Mouse (Mus musculus) hindbrain, embryonic 11.5 days (tissue): Measurements from ENCODE around the gene Elf1. TPM values are rescaled to one million over a fixed set of nuclear protein-coding genes. Genes with fewer than 3 reads are reported as not detected.

ENCODE experiments used
- ATAC-seq: fragments of 200-750 bp; cut with Nextera tagmentation; 2 replicates; pipeline ENCODE4 v1.8.0; 2017; ENCODE audit warnings: mild to moderate bottlenecking, moderate TSS enrichment, moderate library complexity; ENCODE audit not compliant: low FRiP score
- DNase-seq: peaks from one replicate; pipeline ENCODE4 v3.0.0-alpha.2; 2015; ENCODE audit warnings: low spot score
- H3K27ac ChIP-seq: fragments of 300-500 bp; sonication (generic); 2 replicates; pipeline ENCODE4 v1.5.1; 2014; ENCODE audit warnings: mild to moderate bottlenecking, low read depth, low read length
- H3K27me3 ChIP-seq: fragments of 300-500 bp; sonication (generic); 2 replicates; pipeline ENCODE4 v1.6.1; 2014; ENCODE audit warnings: mild to moderate bottlenecking, low read length, moderate library complexity, mixed read lengths; ENCODE audit not compliant: control insufficient read depth, insufficient read depth
- H3K36me3 ChIP-seq: fragments of 300-500 bp; sonication (generic); 2 replicates; pipeline ENCODE4 v1.6.1; 2014; ENCODE audit warnings: mild to moderate bottlenecking, low read length, moderate library complexity, mixed read lengths; ENCODE audit not compliant: control insufficient read depth, insufficient read depth
- H3K4me1 ChIP-seq: fragments of 300-500 bp; sonication (generic); replicated peaks from 2 replicates; pipeline ENCODE4 v1.6.1; 2014; ENCODE audit warnings: low read length, mixed read lengths; ENCODE audit not compliant: control insufficient read depth, insufficient read depth
- H3K4me2 ChIP-seq: fragments of 300-500 bp; sonication (generic); replicated peaks from 2 replicates; pipeline ENCODE4 v1.6.1; 2014; ENCODE audit warnings: mild to moderate bottlenecking, low read depth, low read length
- H3K4me3 ChIP-seq: fragments of 300-500 bp; sonication (generic); 2 replicates; pipeline ENCODE4 v1.5.1; 2014; ENCODE audit warnings: low read depth, low read length
- H3K9ac ChIP-seq: fragments of 300-500 bp; sonication (generic); 2 replicates; pipeline ENCODE4 v1.6.1; 2014; ENCODE audit warnings: low read depth, low read length
- H3K9me3 ChIP-seq: fragments of 300-500 bp; sonication (generic); 2 replicates; pipeline ENCODE4 v1.6.1; 2016; ENCODE audit warnings: low read length; ENCODE audit not compliant: control insufficient read depth
- WGBS: fragments of 180-500 bp; shearing (Covaris S2); extraction: QIAGEN DNeasy Blood & Tissue Kit; methylation state at CpG from one replicate; pipeline ENCODE4 v1.1.7; 2014; 5-methylcytosine and 5-hydroxymethylcytosine counted together
- polyA plus RNA-seq: library from polyadenylated mRNA; unstranded; fragments of >200 nt; fragmentation: Nextera tagmentation; extraction: Ambion mirVana; gene quantifications from 2 replicates; pipeline ENCODE4 v1.2.1, GENCODE M21; 2014

Gene Elf1
- polyA plus RNA-seq, 1 experiment from 2014 or later: 9.4 TPM

DNA sequence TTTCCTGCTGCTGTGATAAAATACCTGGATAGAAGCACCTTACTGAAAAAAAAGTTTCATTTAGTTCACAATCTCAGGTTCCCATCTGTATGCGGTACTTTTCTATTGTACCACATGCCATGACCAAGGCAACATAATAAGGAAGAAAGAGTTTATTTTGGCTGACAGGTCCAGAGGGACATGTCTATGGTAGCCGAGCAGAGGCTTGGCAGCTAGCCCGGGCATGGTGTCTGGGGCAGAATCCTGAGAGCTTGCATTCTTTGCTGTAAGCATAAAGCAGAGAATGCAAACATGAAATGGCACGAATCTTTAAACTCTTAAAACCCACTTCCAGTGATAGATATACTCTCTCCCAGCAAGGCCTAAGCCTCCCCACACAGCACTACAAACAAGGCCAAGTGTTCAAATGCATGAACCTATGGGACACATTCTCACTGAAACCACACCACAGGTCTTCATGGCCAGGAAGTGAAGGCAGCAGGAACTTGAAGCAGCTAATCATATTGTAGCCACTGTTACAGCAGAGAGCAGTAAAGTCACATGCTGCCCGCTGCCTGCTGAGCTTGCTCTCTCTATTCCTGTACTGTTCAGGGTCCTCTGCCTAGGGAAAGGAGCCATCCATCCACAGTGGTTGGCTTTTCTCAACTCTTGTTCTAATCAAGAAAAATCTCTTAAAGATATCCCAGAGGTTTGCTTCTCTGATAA, 22.5 kb downstream of the Elf1 start:
- no peaks in the 10 kb centered on the region for H3K9me3 ChIP-seq
- DNase-seq (no peak), ATAC-seq (no peak)
- H3K4me1 ChIP-seq: no peaks in the 10 kb centered on the region
- H3K36me3 ChIP-seq: no peaks in the 10 kb centered on the region
- no peak overlapping the region for H3K27ac ChIP-seq
- WGBS: 83% methylated on average over 5 of the region's 5 CpGs
- no peaks in the 10 kb centered on the region for H3K27me3 ChIP-seq
- H3K9ac ChIP-seq: no peak overlapping the region
- H3K4me2 ChIP-seq: no peak overlapping the region
- H3K4me3 ChIP-seq: no peak overlapping the region

DNA sequence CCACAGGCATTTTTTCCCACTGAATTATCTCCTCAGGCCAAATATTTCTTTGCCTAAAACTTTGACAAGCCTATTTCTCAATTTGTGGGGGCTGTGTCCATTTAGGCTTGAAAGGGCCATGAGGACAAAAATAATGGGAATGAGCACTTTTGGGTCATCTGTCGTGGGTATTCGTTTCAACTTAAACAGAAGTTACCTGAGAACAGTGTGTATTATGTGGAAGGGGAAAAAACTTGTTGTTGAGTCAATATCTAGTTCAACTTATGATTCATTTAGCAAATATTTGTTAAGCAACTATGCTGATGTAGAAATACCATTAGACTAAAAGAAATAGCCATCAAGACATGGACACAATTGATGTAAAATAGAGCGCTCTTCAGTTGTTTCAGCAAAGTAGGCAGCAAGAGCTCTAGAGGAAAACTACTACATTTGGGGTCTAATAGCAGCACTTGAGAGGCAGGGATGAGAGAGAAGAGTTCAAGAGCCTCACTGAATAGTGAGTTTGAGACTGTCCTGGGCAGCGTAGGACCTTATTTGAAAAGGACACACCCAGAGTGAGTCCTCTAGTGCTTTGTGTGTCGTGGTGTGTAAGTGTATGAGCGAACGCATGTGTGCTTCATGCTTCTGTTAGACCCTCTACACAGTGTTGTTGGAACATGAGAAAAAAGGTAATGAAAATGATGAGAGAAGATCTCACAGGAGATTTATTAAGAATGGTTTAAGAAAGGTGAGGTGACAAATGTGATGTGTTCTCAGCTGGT, 23.4 kb downstream of the Elf1 start:
- ATAC-seq (no peak), DNase-seq (no peak)
- H3K4me3 ChIP-seq: no peak overlapping the region
- no peaks in the 10 kb centered on the region for H3K36me3 ChIP-seq
- WGBS: 96% methylated on average over 7 of the region's 7 CpGs
- no peak overlapping the region for H3K4me2 ChIP-seq
- no peak overlapping the region for H3K27ac ChIP-seq
- no peaks in the 10 kb centered on the region for H3K27me3 ChIP-seq
- H3K9ac ChIP-seq: no peak overlapping the region
- H3K4me1 ChIP-seq: no peaks in the 10 kb centered on the region
- no peaks in the 10 kb centered on the region for H3K9me3 ChIP-seq

DNA sequence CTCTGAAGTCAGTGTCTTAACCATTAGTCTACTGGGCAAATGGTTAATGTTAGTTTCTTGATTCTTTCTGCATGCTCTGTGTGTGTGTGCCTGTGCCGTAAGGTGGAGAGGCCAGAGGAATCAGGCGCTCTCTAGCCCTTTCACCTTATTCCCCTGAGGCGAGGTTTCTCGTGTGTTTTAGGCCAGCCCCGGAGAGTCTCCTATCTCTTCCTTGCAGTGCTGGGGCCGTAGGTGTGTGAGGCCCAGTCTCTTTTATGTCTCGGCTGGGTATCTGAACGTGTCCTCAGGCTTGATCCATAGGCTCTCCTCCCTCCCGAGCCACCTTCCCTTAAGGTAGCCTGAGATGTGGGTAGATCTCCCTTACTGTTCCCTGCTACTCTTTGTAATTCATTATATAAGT, 25.2 kb downstream of the Elf1 start:
- H3K9me3 ChIP-seq: no peaks in the 10 kb centered on the region
- ATAC-seq: no peak
- no peaks in the 10 kb centered on the region for H3K36me3 ChIP-seq
- H3K9ac ChIP-seq: no peak overlapping the region
- H3K27ac ChIP-seq: no peak overlapping the region
- H3K4me3 ChIP-seq: no peak overlapping the region
- no peaks in the 10 kb centered on the region for H3K27me3 ChIP-seq
- 82% methylated on average over 9 of the region's 9 CpGs for WGBS
- H3K4me2 ChIP-seq: no peak overlapping the region
- DNase-seq: no peak
- no peaks in the 10 kb centered on the region for H3K4me1 ChIP-seq

DNA sequence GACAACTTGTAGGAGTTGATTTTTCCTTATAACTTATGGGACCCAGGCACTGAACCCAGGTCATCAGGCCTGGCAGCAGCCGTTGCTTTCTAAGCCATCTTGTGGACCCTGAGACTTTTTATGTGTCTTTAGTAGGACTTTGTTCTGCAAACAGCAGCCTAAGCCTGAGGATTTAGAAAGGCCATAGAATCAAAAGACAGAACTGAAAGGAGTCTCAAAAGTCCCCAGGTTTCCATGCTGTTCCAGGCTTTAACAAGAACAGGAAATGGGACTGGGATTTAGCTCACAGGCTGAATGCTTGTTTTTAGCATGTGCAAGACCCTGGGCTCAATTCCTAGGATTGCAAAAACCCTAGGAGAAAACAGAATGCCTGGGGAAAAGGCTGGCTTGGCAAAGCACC, 26.9 kb downstream of the Elf1 start:
- no peak overlapping the region for H3K27ac ChIP-seq
- DNase-seq: no peak
- no peak for ATAC-seq
- no peaks in the 10 kb centered on the region for H3K27me3 ChIP-seq
- H3K4me2 ChIP-seq: no peak overlapping the region
- WGBS: 92% methylated on average over 1 of the region's 1 CpGs
- no peak overlapping the region for H3K9ac ChIP-seq
- no peaks in the 10 kb centered on the region for H3K9me3 ChIP-seq
- H3K36me3 ChIP-seq: no peaks in the 10 kb centered on the region
- H3K4me1 ChIP-seq: no peaks in the 10 kb centered on the region
- no peak overlapping the region for H3K4me3 ChIP-seq

DNA sequence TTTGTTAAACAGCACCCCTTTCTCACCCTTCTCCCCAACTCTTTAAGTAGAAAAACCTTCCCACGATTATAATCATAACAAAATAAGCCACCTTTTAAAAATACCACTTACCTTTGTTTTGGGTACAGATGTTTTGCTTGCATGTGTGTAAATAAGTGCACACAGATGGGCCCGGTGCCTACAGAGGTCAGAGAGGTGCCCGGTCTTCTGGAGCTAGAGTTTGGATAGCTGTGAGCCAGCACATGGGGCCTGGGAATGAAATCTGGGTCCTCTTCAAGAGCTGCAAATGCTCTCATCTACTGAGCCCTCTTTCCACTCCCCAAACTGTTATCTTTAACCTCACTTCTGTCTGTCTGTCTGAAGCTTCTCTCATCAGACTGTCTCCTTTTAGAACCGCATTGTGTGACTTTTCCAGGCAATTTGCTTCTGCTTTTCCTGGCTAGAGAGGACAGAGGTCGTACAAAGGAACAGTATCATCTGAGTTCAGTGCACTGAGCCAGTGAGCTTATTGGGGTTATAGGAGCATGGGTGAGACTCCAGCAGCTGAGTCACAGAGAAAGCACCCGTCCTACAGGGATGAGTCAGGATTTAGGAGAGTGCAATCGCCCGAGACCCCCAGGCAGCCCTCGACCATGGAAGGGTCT, 27.8 kb downstream of the Elf1 start:
- H3K4me2 ChIP-seq: no peak overlapping the region
- no peak overlapping the region for H3K9ac ChIP-seq
- no peaks in the 10 kb centered on the region for H3K36me3 ChIP-seq
- WGBS: 81% methylated on average over 9 of the region's 9 CpGs
- no peaks in the 10 kb centered on the region for H3K27me3 ChIP-seq
- no peaks in the 10 kb centered on the region for H3K9me3 ChIP-seq
- H3K4me3 ChIP-seq: no peak overlapping the region
- H3K4me1 ChIP-seq: no peaks in the 10 kb centered on the region
- no peak for ATAC-seq
- no peak overlapping the region for H3K27ac ChIP-seq
- no peak for DNase-seq

DNA sequence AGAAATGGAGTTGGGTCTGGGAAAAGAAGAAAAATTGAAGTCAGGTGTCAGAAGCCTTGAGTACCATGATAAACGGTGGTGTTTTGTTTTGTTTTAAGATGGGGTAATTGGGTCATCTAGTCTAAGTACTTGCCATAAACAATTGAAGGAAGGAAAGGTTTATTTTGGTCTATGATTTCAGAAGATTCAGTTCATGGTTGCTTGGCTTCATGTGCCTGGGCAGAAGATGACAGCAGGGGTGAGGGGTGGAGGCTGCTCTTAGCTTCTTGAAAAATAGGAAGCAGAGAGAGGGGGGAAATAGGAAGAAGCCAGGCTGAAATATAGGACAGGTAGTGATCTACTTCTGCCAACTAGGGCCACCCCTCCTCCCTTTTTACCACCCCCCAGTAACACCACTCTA, 30.5 kb downstream of the Elf1 start:
- Histone ChIP-seq H3K9ac (no peak overlapping the region), H3K4me3 (no peak overlapping the region), H3K4me1 (no peaks in the 10 kb centered on the region), H3K4me2 (no peak overlapping the region), H3K36me3 (no peaks in the 10 kb centered on the region), H3K27me3 (no peaks in the 10 kb centered on the region), H3K27ac (no peak overlapping the region), H3K9me3 (no peaks in the 10 kb centered on the region)
- DNase-seq (no peak), ATAC-seq (no peak)
- 85% methylated on average over 1 of the region's 1 CpGs for WGBS

DNA sequence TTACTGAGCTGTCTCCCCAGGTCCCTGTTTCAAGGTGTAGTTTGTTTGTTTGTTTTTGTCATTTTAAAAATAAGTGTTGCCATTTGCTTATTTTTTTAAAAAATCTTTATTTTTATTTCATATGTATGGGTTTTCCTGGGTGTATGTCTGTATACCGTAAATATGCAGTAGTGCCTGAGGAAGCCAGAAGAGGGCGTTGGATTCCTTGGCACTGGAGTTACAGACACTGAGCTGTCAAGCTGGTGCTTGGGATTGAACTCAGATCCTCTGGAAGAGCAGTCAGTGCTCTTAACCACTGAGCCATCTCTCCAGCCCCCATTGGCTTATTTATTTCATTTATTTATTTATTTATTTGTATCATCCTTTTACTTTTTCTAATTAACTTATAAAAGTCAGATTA, 33.0 kb downstream of the Elf1 start:
- no peaks in the 10 kb centered on the region for H3K27me3 ChIP-seq
- DNase-seq (no peak), ATAC-seq (no peak)
- WGBS: 73% methylated on average over 2 of the region's 2 CpGs
- H3K36me3 ChIP-seq: no peaks in the 10 kb centered on the region
- no peak overlapping the region for H3K9ac ChIP-seq
- no peaks in the 10 kb centered on the region for H3K9me3 ChIP-seq
- no peak overlapping the region for H3K4me3 ChIP-seq
- no peak overlapping the region for H3K27ac ChIP-seq
- H3K4me1 ChIP-seq: no peaks in the 10 kb centered on the region
- no peak overlapping the region for H3K4me2 ChIP-seq

DNA sequence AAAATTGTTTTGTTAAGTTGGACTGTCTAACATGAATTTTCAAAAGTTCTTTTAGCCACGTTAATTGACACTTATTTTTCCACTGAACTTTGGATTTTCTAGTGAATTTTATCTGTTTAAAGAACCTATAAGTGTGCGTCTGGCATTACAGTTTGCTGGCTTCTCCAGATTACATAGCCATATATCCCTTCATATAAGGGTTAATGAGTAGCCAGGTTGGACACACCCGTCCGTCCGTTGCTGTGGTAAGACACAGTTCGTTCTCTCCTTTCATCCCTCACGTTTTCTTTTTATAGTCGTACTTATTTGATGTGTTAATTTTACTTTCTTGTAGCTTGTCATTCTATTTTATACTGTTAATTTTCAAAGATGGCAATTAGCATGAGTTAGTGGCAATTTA, 34.1 kb downstream of the Elf1 start:
- H3K27ac ChIP-seq: no peak overlapping the region
- H3K27me3 ChIP-seq: no peaks in the 10 kb centered on the region
- no peak overlapping the region for H3K9ac ChIP-seq

More for the DNA sequence above, 34.1 kb downstream of the Elf1 start:
- Histone ChIP-seq H3K9me3 (no peaks in the 10 kb centered on the region), H3K4me3 (no peak overlapping the region), H3K36me3 (no peaks in the 10 kb centered on the region), H3K4me1 (no peaks in the 10 kb centered on the region), H3K4me2 (no peak overlapping the region)
- WGBS: 87% methylated on average over 8 of the region's 8 CpGs
- DNase-seq (no peak), ATAC-seq (no peak)
